Mouse (Mus musculus) frontal cortex, adult (tissue): ENCODE data around the gene Olfr1230.

Experiments used
- ATAC-seq: cut with Nextera tagmentation; 2 replicates; pipeline ENCODE4 v1.9.2; 2017; ENCODE audit warnings: mild to moderate bottlenecking, moderate library complexity, mixed read lengths; ENCODE audit not compliant: low TSS enrichment

Olfr1230 gene

DNA sequence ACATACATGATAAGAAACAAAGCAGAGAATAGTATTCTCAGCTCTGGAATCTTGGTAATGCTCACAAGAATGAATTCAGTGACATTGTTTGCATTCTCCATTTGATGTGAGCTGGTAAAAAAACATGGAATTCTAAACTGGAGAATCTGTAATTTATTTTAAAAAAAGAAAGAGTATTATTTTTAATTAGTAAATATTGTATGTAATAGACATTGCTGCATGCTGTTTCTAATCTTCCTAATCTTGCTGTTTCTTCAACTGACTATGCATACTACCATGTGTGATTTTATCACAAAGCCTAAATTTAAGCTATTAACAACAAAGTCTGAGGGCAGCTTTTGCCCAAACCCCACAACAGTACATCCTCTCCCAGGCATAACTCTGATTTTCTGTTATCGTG lies at the start of gene Olfr1230:
Gene Olfr1230, minus strand, starts transcription at position 101 of the 400 bp plus-strand sequence.
- no peak for ATAC-seq

DNA sequence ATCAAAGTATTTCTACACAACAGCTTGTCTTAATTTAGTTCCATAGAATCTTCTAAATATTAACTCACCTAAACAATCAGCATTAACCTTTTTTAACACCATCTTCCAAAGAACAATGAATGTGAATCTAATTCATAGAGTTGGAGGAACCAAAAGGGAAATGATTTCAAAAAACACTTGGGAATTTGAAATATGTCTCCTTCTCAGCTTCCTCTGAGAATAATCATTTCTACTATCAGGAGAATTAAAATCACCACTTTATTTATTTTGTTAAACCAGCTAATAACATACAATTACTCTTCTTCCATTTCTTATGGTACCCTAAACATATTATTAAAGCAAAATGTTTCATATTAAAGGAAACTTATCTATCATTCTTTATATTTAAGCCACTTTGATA lies 45.2 kb upstream of the Olfr1230 start, which contains the start of gene Olfr1233:
Gene Olfr1233, minus strand, starts transcription at position 101 of the 400 bp plus-strand sequence.
- ATAC-seq = no peak

GRCm38 (mm10) chr2:89329575-89329974 lies 32.5 kb upstream of the Olfr1230 start, which contains the start of gene Olfr1232:
Olfr1232 (minus strand) TSS chr2:89329675.
- ATAC-seq = no peak

DNA sequence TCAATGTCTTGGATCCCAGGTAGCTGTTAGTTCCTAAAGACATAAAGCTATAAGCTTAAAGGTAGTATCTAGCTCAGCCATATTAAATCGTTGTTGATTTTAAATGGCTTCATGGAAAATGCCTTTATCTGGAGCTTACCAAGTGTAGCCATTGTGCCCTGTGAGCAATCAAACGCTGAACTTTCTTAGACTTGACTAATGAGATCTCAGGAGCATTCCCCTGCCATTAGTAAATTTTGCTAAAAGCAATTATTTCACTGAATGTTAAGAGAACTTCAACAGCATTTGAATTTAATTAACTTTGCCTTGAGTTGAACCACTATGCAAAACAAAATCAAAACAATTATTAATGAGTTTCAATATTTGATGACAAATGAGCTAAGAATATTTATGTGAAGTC lies 9.9 kb upstream of the Olfr1230 start, which contains the start of gene Olfr1231:
Gene Olfr1231, minus strand, starts transcription at position 101 of the 400 bp plus-strand sequence.
- ATAC-seq = no peak

- ATAC-seq = no peak
These were observed 9.2 kb downstream of the Olfr1230 start, which contains the start of gene Olfr1229 for GRCm38 (mm10) chr2:89287914-89288313. Olfr1229 (minus strand) TSS chr2:89288014.

GRCm38 (mm10) chr2:89253962-89254361 lies 43.1 kb downstream of the Olfr1230 start, which contains the start of gene Olfr1228:
Olfr1228 (minus strand) TSS chr2:89254062.
- no peak for ATAC-seq
